Mouse (Mus musculus) heart, adult 2 months (tissue): ENCODE results near the gene Marc2.

Experiments used
- CTCF ChIP-seq: fragments of 200-600 bp; IDR thresholded peaks from 2 replicates; pipeline ENCODE4 v1.8.1; 2022; ENCODE audit warnings: antibody characterized with exemption, mild to moderate bottlenecking, moderate library complexity
- EP300 ChIP-seq: fragments of 200-500 bp; IDR thresholded peaks from 2 replicates; pipeline ENCODE4 v1.6.1; 2011; ENCODE audit warnings: low read depth, low read length, control low read depth; ENCODE audit not compliant: insufficient read depth
- POLR2A ChIP-seq: fragments of 200-500 bp; IDR thresholded peaks from 2 replicates; pipeline ENCODE4 v1.6.1; 2011; ENCODE audit warnings: mild to moderate bottlenecking, low read depth, low read length, control low read depth; ENCODE audit not compliant: insufficient read depth

DNA sequence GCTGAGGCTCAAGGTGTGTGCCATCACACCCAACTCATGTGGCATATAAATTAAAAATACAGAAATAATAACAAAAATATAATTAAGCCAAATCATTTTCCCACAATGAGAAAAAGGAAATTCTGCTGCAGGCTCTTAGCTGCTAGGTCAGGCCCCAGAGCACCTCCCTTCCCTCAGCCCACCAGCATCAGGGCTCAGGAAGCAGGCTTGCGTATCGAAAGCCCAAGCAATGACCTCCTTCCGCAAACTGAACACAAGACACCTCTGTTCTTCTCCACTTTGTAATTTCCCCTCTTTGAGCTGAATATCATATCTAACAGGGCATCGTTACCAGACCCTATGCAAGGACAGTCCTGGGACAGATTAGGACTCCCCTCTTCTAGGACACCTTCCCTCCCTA, 40.5 kb downstream of the Marc2 start:
- TF ChIP-seq CTCF, result no peak
- no peak for TF ChIP-seq POLR2A
- TF ChIP-seq EP300, result no peak
